Mouse (Mus musculus) hindbrain, embryonic 11.5 days (tissue): Measurements from ENCODE around the gene Mdga1. TPM values are rescaled to one million over a fixed set of nuclear protein-coding genes. Genes with fewer than 3 reads are reported as not detected.

Experiments used
- polyA plus RNA-seq: library from polyadenylated mRNA; unstranded; fragments of >200 nt; fragmentation: Nextera tagmentation; extraction: Ambion mirVana; gene quantifications from 2 replicates; pipeline ENCODE4 v1.2.1, GENCODE M21; 2014

Mdga1 gene
- polyA plus RNA-seq, 1 experiment from 2014 or later: 4.6 TPM

Other genes with a start within 250 kb of the Mdga1 start
- 61.7 and 61.8 TPM in 2 replicates for gene Zfand3, start 34.6 kb upstream of the Mdga1 start, polyA plus RNA-seq